Mouse (Mus musculus): ENCODE measurements around the gene Actr1b. TPM values are rescaled to one million over a fixed set of nuclear protein-coding genes. Genes with fewer than 3 reads are reported as not detected.

Actr1b gene
- polyA plus RNA-seq, 1 experiment from 2014 or later, result 92.7 TPM

GRCm38 (mm10) chr1:36656233-36656632 lies 58.0 kb downstream of the Actr1b start:
- Histone ChIP-seq H3K4me2 (ENCODE audit: low read depth, low read length) (no peak overlapping the region), H3K9me3 (ENCODE audit: control insufficient read depth, low read length) (no peaks in the 10 kb centered on the region), H3K27ac (replicated peaks; ENCODE audit: low read depth, low read length) (no peak overlapping the region), H3K4me1 (ENCODE audit: control insufficient read depth, insufficient read depth, low read length) (no peaks in the 10 kb centered on the region), H3K9ac (ENCODE audit: low read depth, low read length) (no peak overlapping the region), H3K27me3 (replicated peaks; ENCODE audit: control insufficient read depth, insufficient read depth, low read length) (no peaks in the 10 kb centered on the region), H3K36me3 (ENCODE audit: control insufficient read depth, insufficient read depth, low read length) (no peaks in the 10 kb centered on the region), H3K4me3 (ENCODE audit: low read depth, low read length) (no peak overlapping the region)
- ATAC-seq (ENCODE audit: low read depth), result no peak
- DNase-seq (ENCODE audit: low spot score), result no peak
- WGBS, result 93% methylated on average over 3 of the region's 3 CpGs

- no peaks in the 10 kb centered on the region for H3K9me3 ChIP-seq (ENCODE audit: control insufficient read depth, low read length)
- H3K4me3 ChIP-seq (ENCODE audit: low read depth, low read length), result no peak overlapping the region
- no peaks in the 10 kb centered on the region for H3K4me1 ChIP-seq (ENCODE audit: control insufficient read depth, insufficient read depth, low read length)
- DNase-seq (ENCODE audit: low spot score), result no peak
- no peak for ATAC-seq (ENCODE audit: low read depth)
- H3K36me3 ChIP-seq (ENCODE audit: control insufficient read depth, insufficient read depth, low read length), result no peaks in the 10 kb centered on the region
- 83% methylated on average over 5 of the region's 5 CpGs for WGBS
- no peaks in the 10 kb centered on the region for H3K27me3 ChIP-seq (replicated peaks; ENCODE audit: control insufficient read depth, insufficient read depth, low read length)
- H3K4me2 ChIP-seq (ENCODE audit: low read depth, low read length), result no peak overlapping the region
- no peak overlapping the region for H3K9ac ChIP-seq (ENCODE audit: low read depth, low read length)
- no peak overlapping the region for H3K27ac ChIP-seq (replicated peaks; ENCODE audit: low read depth, low read length)
Observed at GRCm38 (mm10) chr1:36655039-36655438, 59.2 kb downstream of the Actr1b start.

Small RNAs within 50 kb of the gene (microRNA-seq; reads per million reads assigned to microRNA genes)
- not detected for gene Gm24133 (ENCODE audit: borderline number of aligned reads)

Other genes starting within 250 kb of the Actr1b start
- gene Cnnm4, start 242.8 kb downstream of the Actr1b start, polyA plus RNA-seq (2014; fragmentation: Nextera tagmentation; extraction: Ambion mirVana), result 13.5 and 13.9 TPM in 2 replicates
- 4.8 and 5.1 TPM in 2 replicates for gene Cnnm3, start 202.6 kb downstream of the Actr1b start, polyA plus RNA-seq (2014; fragmentation: Nextera tagmentation; extraction: Ambion mirVana)
- gene Ankrd23, start 177.5 kb downstream of the Actr1b start, polyA plus RNA-seq (2014; fragmentation: Nextera tagmentation; extraction: Ambion mirVana), result 12.3 and 13.2 TPM in 2 replicates
- gene Gm42417, start 175.0 kb downstream of the Actr1b start, polyA plus RNA-seq (2014; fragmentation: Nextera tagmentation; extraction: Ambion mirVana), result not detected in 2 replicates
- 19.5 and 20.0 TPM in 2 replicates for gene Ankrd39, start 167.0 kb downstream of the Actr1b start, polyA plus RNA-seq (2014; fragmentation: Nextera tagmentation; extraction: Ambion mirVana)
- 2.3 and 3.8 TPM in 2 replicates for gene Sema4c, start 156.1 kb downstream of the Actr1b start, polyA plus RNA-seq (2014; fragmentation: Nextera tagmentation; extraction: Ambion mirVana)
- gene Fam178b, start 31.2 kb downstream of the Actr1b start, polyA plus RNA-seq (2014; fragmentation: Nextera tagmentation; extraction: Ambion mirVana), result 1.0 and 1.6 TPM in 2 replicates
- gene Cox5b, start 23.0 kb downstream of the Actr1b start, polyA plus RNA-seq (2014; fragmentation: Nextera tagmentation; extraction: Ambion mirVana), result 579 and 661 TPM in 2 replicates
- not detected in 2 replicates for gene 4933424G06Rik, start 4.3 kb downstream of the Actr1b start, polyA plus RNA-seq (2014; fragmentation: Nextera tagmentation; extraction: Ambion mirVana)
- 0.36 and 0.67 TPM in 2 replicates for gene Zap70, start 47.4 kb upstream of the Actr1b start, polyA plus RNA-seq (2014; fragmentation: Nextera tagmentation; extraction: Ambion mirVana)
- gene Tmem131, start 229.2 kb upstream of the Actr1b start, polyA plus RNA-seq (2014; fragmentation: Nextera tagmentation; extraction: Ambion mirVana), result 21.3 and 22.4 TPM in 2 replicates

All from embryonic facial prominence, embryonic 14.5 days (tissue).